In genomic region chr11:84959701-84960181, GRCm38 (mm10) we compare ENCODE assay signal across 10 mouse cellular contexts. TPM values are rescaled to one million over a fixed set of nuclear protein-coding genes. Genes with fewer than 3 reads are reported as not detected.
A peak's percentile ranks its signal among the peaks of the same experiment; 100 is the strongest.
DNase-seq lines count a peak whose midpoint lies in the region; ATAC-seq and TF ChIP-seq lines count a peak whose summit lies in the region.
"Had no signal": no experiment of that assay in that cellular context is flagged by ENCODE, and none has a peak within 500 bp of the region (broad histone marks: within the 10 kb centered on the region; RNA-seq: fewer than 3 reads in every experiment).

No protein-coding gene starts in this region.

- H3K9ac ChIP-seq in forebrain, embryonic 11.5 days (ENCODE audit: low read length) = no peak overlapping the region
- H3K9ac ChIP-seq in forebrain, postnatal 0 days = no peak overlapping the region
- no peak overlapping the region for H3K9ac ChIP-seq in lung, embryonic 14.5 days
- no peak overlapping the region for H3K9ac ChIP-seq in hindbrain, postnatal 0 days (replicated peaks; ENCODE audit: low read length)

- no peaks in the 10 kb centered on the region for H3K36me3 ChIP-seq in forebrain, embryonic 11.5 days (ENCODE audit: control insufficient read depth, insufficient read depth, low read length)
- no peaks in the 10 kb centered on the region for H3K36me3 ChIP-seq in forebrain, postnatal 0 days (ENCODE audit: insufficient read depth)
- H3K36me3 ChIP-seq in lung, embryonic 14.5 days (ENCODE audit: insufficient read depth) = no peaks in the 10 kb centered on the region
- no peaks in the 10 kb centered on the region for H3K36me3 ChIP-seq in hindbrain, postnatal 0 days (ENCODE audit: insufficient read depth, low read length)

- H3K27ac ChIP-seq in forebrain, embryonic 11.5 days (ENCODE audit: low read depth, low read length) = no peak overlapping the region
- H3K27ac ChIP-seq in forebrain, postnatal 0 days (ENCODE audit: low read depth, low read length) = no peak overlapping the region
- H3K27ac ChIP-seq in lung, embryonic 14.5 days (ENCODE audit: low read depth) = no peak overlapping the region
- no peak overlapping the region for H3K27ac ChIP-seq in hindbrain, postnatal 0 days

- peaks cover 7% of the 10 kb centered on the region; the same call in 1 of the 2 replicates for H3K4me1 ChIP-seq in forebrain, embryonic 11.5 days (replicated peaks; ENCODE audit: control insufficient read depth, insufficient read depth, low read length)
- peaks cover 8% of the 10 kb centered on the region; the same call in 1 of the 2 replicates for H3K4me1 ChIP-seq in forebrain, postnatal 0 days (ENCODE audit: insufficient read depth)
- H3K4me1 ChIP-seq in lung, embryonic 14.5 days (ENCODE audit: insufficient read depth) = no peaks in the 10 kb centered on the region
- H3K4me1 ChIP-seq in hindbrain, postnatal 0 days (ENCODE audit: insufficient read depth, low read length) = peaks cover 8% of the 10 kb centered on the region

- H3K4me3 ChIP-seq in forebrain, embryonic 11.5 days (ENCODE audit: low read depth, low read length) = no peak overlapping the region
- H3K4me3 ChIP-seq in forebrain, postnatal 0 days (ENCODE audit: low read depth, low read length) = no peak overlapping the region
- no peak overlapping the region for H3K4me3 ChIP-seq in lung, embryonic 14.5 days (ENCODE audit: low read depth, low read length)
- H3K4me3 ChIP-seq in hindbrain, postnatal 0 days (ENCODE audit: low read length) = no peak overlapping the region

- intact Hi-C loops in heart, postnatal 10 days (cut with DNase I) = loop anchor here (2.0 kb wide), 1 partner anchor 19 kb away; no protein-coding TSS in a partner anchor

- WGBS in forebrain, embryonic 11.5 days = 3% methylated on average over 9 of the region's 9 CpGs
- 5% methylated on average over 9 of the region's 9 CpGs for WGBS in forebrain, postnatal 0 days
- WGBS in lung, embryonic 14.5 days = 4% methylated on average over 9 of the region's 9 CpGs
- 4% methylated on average over 9 of the region's 9 CpGs for WGBS in hindbrain, postnatal 0 days

- peak; percentile 60 for DNase-seq in forebrain, embryonic 11.5 days (ENCODE audit: low spot score)
- no peak for DNase-seq in forebrain, postnatal 0 days
- DNase-seq in cerebellum, postnatal 25 days = peak; percentile 77 to 82
- DNase-seq in heart, postnatal 10 days = peak; percentile 53 to 61
- peak; percentile 35 for DNase-seq in lung, embryonic 14.5 days
- no peak for DNase-seq in testis, postnatal 14 days (ENCODE audit: low spot score)
- DNase-seq in hindbrain, postnatal 0 days (ENCODE audit: low spot score) = no peak

- TF ChIP-seq CTCF in forebrain, postnatal 0 days (IDR thresholded peaks at IDR 0.05; ENCODE audit: low read depth) = no peak
- no peak for TF ChIP-seq CTCF in lung, embryonic 14.5 days (IDR thresholded peaks at IDR 0.05; ENCODE audit: low read depth)
- no peak for TF ChIP-seq CTCF in hindbrain, postnatal 0 days (IDR thresholded peaks at IDR 0.05; ENCODE audit: low read depth)

- ATAC-seq in forebrain, embryonic 11.5 days (replicated peaks; ENCODE audit: low FRiP score) = no peak
- ATAC-seq in forebrain, postnatal 0 days = no peak
- ATAC-seq in lung, embryonic 14.5 days (ENCODE audit: insufficient read depth) = no peak
- ATAC-seq in activated CD4-positive, CD25-positive, alpha-beta regulatory T cell, adult 4 months = no peak
- no peak for ATAC-seq in hindbrain, postnatal 0 days

- H3K27me3 ChIP-seq in forebrain, embryonic 11.5 days (ENCODE audit: control insufficient read depth, insufficient read depth, low read length) = peaks cover 31% of the 10 kb centered on the region
- H3K27me3 ChIP-seq in forebrain, postnatal 0 days (ENCODE audit: insufficient read depth, low read length) = peaks cover 33% of the 10 kb centered on the region
- H3K27me3 ChIP-seq in lung, embryonic 14.5 days (ENCODE audit: insufficient read depth, low read length) = peaks cover 34% of the 10 kb centered on the region
- H3K27me3 ChIP-seq in hindbrain, postnatal 0 days (ENCODE audit: insufficient read depth, low read length) = peaks cover 18% of the 10 kb centered on the region

- H3K9me3 ChIP-seq in forebrain, embryonic 11.5 days (ENCODE audit: control insufficient read depth, low read length) = no peaks in the 10 kb centered on the region
- H3K9me3 ChIP-seq in forebrain, postnatal 0 days (ENCODE audit: low read length) = no peaks in the 10 kb centered on the region
- no peaks in the 10 kb centered on the region for H3K9me3 ChIP-seq in lung, embryonic 14.5 days (ENCODE audit: low read depth, low read length)
- no peaks in the 10 kb centered on the region for H3K9me3 ChIP-seq in hindbrain, postnatal 0 days (ENCODE audit: low read length)

- H3K4me2 ChIP-seq in forebrain, embryonic 11.5 days (ENCODE audit: low read depth, low read length, severe bottlenecking) = no peak overlapping the region
- no peak overlapping the region for H3K4me2 ChIP-seq in forebrain, postnatal 0 days (ENCODE audit: low read depth)
- H3K4me2 ChIP-seq in lung, embryonic 14.5 days = no peak overlapping the region
- H3K4me2 ChIP-seq in hindbrain, postnatal 0 days (ENCODE audit: low read depth, low read length) = no peak overlapping the region

RNA-seq across cellular contexts. Expression of gene Car4, which starts 2.2 kb away (rescaled TPM):
- 1.3 and 1.4 TPM in 2 replicates for polyA plus RNA-seq in forebrain, embryonic 11.5 days (2014; fragmentation: Nextera tagmentation; extraction: Ambion mirVana)
- 1.2 and 4.2 TPM in 2 replicates for total RNA-seq in forebrain, postnatal 0 days (2014; rRNA removed)
- polyA plus RNA-seq in forebrain, postnatal 0 days (2015; fragmentation: Nextera tagmentation; extraction: Ambion mirVana) = 10.6 and 12.8 TPM in 2 replicates
- total RNA-seq in heart, postnatal 10 days (2021) = 10 to 100 TPM; 46.9 to 55.9 TPM
- polyA plus RNA-seq in lung, embryonic 14.5 days (2014; fragmentation: Nextera tagmentation; extraction: Ambion mirVana) = 0.28 and 0.54 TPM in 2 replicates
- not detected for polyA plus RNA-seq in activated CD4-positive, CD25-positive, alpha-beta regulatory T cell, adult 4 months (2017; shearing (Covaris generic))
- 0.93 and 2.0 TPM in 2 replicates for total RNA-seq in hindbrain, postnatal 0 days (2014; rRNA removed)
- 12.3 and 15.0 TPM in 2 replicates for polyA plus RNA-seq in hindbrain, postnatal 0 days (2015; fragmentation: Nextera tagmentation; extraction: Ambion mirVana)
- total RNA-seq: common myeloid progenitor, adult 5-6 weeks had no signal
- polyA plus RNA-seq: liver, embryonic 16.5 days had no signal

RNA-seq across cellular contexts. Expression of gene Znhit3, which starts 43.6 kb away (rescaled TPM):
- 70.0 and 78.2 TPM in 2 replicates for polyA plus RNA-seq in forebrain, embryonic 11.5 days (2014; fragmentation: Nextera tagmentation; extraction: Ambion mirVana)
- total RNA-seq in forebrain, postnatal 0 days (2014; rRNA removed) = 40.0 and 50.7 TPM in 2 replicates
- polyA plus RNA-seq in forebrain, postnatal 0 days (2015; fragmentation: Nextera tagmentation; extraction: Ambion mirVana) = 83.9 and 96.1 TPM in 2 replicates
- 1 to 10 TPM; 9.5 TPM for total RNA-seq in heart, postnatal 10 days (2021)
- 57.3 and 61.4 TPM in 2 replicates for polyA plus RNA-seq in lung, embryonic 14.5 days (2014; fragmentation: Nextera tagmentation; extraction: Ambion mirVana)
- polyA plus RNA-seq in activated CD4-positive, CD25-positive, alpha-beta regulatory T cell, adult 4 months (2017; shearing (Covaris generic)) = 10 to 100 TPM; 34.7 to 35.7 TPM
- total RNA-seq in hindbrain, postnatal 0 days (2014; rRNA removed) = 36.7 and 44.4 TPM in 2 replicates
- 85.9 and 89.3 TPM in 2 replicates for polyA plus RNA-seq in hindbrain, postnatal 0 days (2015; fragmentation: Nextera tagmentation; extraction: Ambion mirVana)

Comparison
In these comparisons a context has a peak if more than half of its experiments do, and no peak if none do; other contexts are left out.
1. DNase-seq: peak in forebrain, embryonic 11.5 days (single experiment), cerebellum, postnatal 25 days (2 of 2), heart, postnatal 10 days (2 of 2) and lung, embryonic 14.5 days (single experiment); none in forebrain, postnatal 0 days (single experiment), testis, postnatal 14 days (single experiment) and hindbrain, postnatal 0 days (single experiment).